Mouse (Mus musculus): ENCODE measurements at regions not wholly inside any gene's neighbourhood (a gene's known extent, or its start where the extent isn't known, plus 50 kb on each side); places are given as distances from the start of the nearest gene placed in this dataset.
A peak's percentile ranks its signal among the peaks of the same experiment; 100 is the strongest.

DNA sequence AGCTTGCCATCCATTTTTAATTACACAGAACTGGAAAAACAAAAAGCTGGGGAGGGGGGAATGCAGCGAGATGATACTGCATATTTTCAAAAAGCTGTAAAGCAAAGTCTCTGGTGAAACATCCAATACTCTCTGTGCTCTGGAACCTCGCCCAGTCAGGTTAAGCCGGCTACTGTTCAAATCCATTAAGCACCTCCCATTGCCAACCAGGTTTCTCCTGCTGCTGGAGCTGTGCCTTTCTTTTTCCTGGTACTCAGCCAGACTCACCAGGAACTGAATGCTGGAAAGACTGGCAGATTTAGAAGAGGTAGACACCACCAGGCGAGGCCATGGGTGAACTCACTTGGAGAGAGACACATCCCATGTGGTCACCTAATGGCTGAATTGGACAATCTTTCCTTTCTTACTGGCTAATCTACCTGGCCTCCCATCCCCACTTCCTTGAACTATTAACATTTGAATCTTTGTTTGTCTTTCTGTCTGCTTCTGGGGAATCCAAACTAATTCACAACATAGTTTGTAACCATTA is 1250.8 kb upstream of the Jmjd1c start:
- 69% methylated on average over 4 of the region's 4 CpGs for WGBS
- ATAC-seq = no peak

DNA sequence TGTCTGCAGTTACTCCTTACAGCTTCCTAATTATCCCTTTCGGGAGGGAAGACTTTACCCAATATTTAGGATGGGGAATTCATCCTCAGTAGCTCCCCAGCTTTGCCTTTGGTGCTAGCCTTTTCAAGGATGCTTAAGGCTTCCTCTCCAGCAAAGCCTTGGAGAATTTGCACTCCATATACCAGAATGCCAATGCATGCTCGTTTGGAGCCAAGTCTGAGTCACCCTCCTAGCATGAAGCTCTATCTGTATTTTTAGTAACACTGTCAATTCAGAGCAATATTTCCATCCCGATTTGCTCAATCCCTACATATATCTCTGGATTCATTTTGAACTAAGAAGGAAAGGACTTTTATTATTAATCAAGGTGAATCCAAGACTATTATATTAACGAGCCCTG is 1249.8 kb upstream of the Jmjd1c start:
- H3K4me1 ChIP-seq (ENCODE audit: control insufficient read depth, insufficient read depth, low read length) = no peaks in the 10 kb centered on the region
- ATAC-seq = no peak
- no peaks in the 10 kb centered on the region for H3K36me3 ChIP-seq (ENCODE audit: control insufficient read depth, insufficient read depth, low read length)
- H3K27ac ChIP-seq (ENCODE audit: low read length) = no peak overlapping the region
- H3K9me3 ChIP-seq (ENCODE audit: control insufficient read depth, low read length) = no peaks in the 10 kb centered on the region
- no peak overlapping the region for H3K4me2 ChIP-seq (ENCODE audit: low read depth, low read length)
- no peak overlapping the region for H3K9ac ChIP-seq (ENCODE audit: low read depth, low read length)
- WGBS = 78% methylated on average over 4 of the region's 4 CpGs
- no peaks in the 10 kb centered on the region for H3K27me3 ChIP-seq (replicated peaks; ENCODE audit: control insufficient read depth, insufficient read depth, low read length)
- H3K4me3 ChIP-seq (ENCODE audit: low read length) = no peak overlapping the region

More for the DNA sequence above, 1250.8 kb upstream of the Jmjd1c start:
- Histone ChIP-seq H3K9me3 (ENCODE audit: control insufficient read depth, low read length) (no peaks in the 10 kb centered on the region), H3K4me1 (ENCODE audit: control insufficient read depth, insufficient read depth, low read length) (no peaks in the 10 kb centered on the region), H3K4me3 (ENCODE audit: low read length) (no peak overlapping the region), H3K9ac (ENCODE audit: low read depth, low read length) (no peak overlapping the region), H3K36me3 (ENCODE audit: control insufficient read depth, insufficient read depth, low read length) (no peaks in the 10 kb centered on the region), H3K27me3 (replicated peaks; ENCODE audit: control insufficient read depth, insufficient read depth, low read length) (no peaks in the 10 kb centered on the region), H3K27ac (ENCODE audit: low read length) (no peak overlapping the region), H3K4me2 (ENCODE audit: low read depth, low read length) (no peak overlapping the region)

GRCm38 (mm10) chr10:65847622-65848021 is 1248.3 kb upstream of the Jmjd1c start:
- H3K4me2 ChIP-seq (ENCODE audit: low read depth, low read length) = no peak overlapping the region
- WGBS = 62% methylated on average over 1 of the region's 1 CpGs
- no peak overlapping the region for H3K4me3 ChIP-seq (ENCODE audit: low read length)
- H3K4me1 ChIP-seq (ENCODE audit: control insufficient read depth, insufficient read depth, low read length) = no peaks in the 10 kb centered on the region
- no peaks in the 10 kb centered on the region for H3K36me3 ChIP-seq (ENCODE audit: control insufficient read depth, insufficient read depth, low read length)
- no peak overlapping the region for H3K27ac ChIP-seq (ENCODE audit: low read length)
- 0 out of 2 replicates have a peak, but pooled peaks have one; percentile 21 for ATAC-seq
- H3K9me3 ChIP-seq (ENCODE audit: control insufficient read depth, low read length) = no peaks in the 10 kb centered on the region
- no peaks in the 10 kb centered on the region for H3K27me3 ChIP-seq (replicated peaks; ENCODE audit: control insufficient read depth, insufficient read depth, low read length)
- no peak overlapping the region for H3K9ac ChIP-seq (ENCODE audit: low read depth, low read length)

DNA sequence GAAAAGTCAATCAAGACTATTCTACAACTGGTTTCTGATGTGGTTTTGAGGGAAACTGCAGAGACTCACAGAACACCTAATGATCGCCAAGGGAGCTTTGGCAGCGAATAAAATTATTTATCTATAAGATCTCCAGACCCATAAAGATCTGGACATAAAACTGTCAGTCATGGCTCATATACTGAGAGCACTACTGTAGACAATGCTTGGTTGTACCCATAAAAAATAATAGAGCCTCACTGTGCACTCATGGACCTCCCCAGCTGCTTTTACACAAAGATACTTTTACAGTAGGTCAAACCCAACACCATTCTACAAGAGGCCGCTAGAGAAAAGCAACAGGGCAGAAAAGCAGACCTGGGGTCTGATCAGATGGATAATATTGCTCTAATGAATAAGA is 1206.0 kb upstream of the Jmjd1c start:
- Histone ChIP-seq H3K4me2 (ENCODE audit: low read depth, low read length) (no peak overlapping the region), H3K9me3 (ENCODE audit: control insufficient read depth, low read length) (no peaks in the 10 kb centered on the region), H3K4me3 (ENCODE audit: low read length) (no peak overlapping the region), H3K27me3 (replicated peaks; ENCODE audit: control insufficient read depth, insufficient read depth, low read length) (no peaks in the 10 kb centered on the region), H3K4me1 (ENCODE audit: control insufficient read depth, insufficient read depth, low read length) (no peaks in the 10 kb centered on the region), H3K36me3 (ENCODE audit: control insufficient read depth, insufficient read depth, low read length) (no peaks in the 10 kb centered on the region), H3K9ac (ENCODE audit: low read depth, low read length) (no peak overlapping the region), H3K27ac (ENCODE audit: low read length) (no peak overlapping the region)
- no peak for ATAC-seq
- 77% methylated on average over 3 of the region's 3 CpGs for WGBS

DNA sequence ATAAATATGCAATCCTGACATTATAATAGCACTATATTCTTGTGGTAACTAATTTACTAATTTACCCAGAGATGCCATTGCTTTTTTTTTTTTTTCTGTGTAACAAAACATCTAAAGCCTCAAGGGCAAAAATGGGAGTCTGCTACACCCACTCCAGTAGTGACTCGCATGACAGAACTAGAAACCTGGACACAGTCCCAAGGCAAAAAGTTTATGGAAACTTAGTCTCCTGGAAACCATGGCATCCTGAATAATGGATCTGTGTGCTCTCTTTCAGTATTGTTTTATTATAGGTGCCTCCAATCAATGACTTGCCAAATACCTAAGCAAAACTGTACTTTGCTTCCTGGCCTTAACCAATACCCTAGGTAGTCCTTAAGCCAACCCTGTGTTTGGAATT is 1188.4 kb upstream of the Jmjd1c start:
- no peak for ATAC-seq
- no peak overlapping the region for H3K27ac ChIP-seq (ENCODE audit: low read length)
- no peaks in the 10 kb centered on the region for H3K36me3 ChIP-seq (ENCODE audit: control insufficient read depth, insufficient read depth, low read length)
- H3K4me2 ChIP-seq (ENCODE audit: low read depth, low read length) = no peak overlapping the region
- H3K9me3 ChIP-seq (ENCODE audit: control insufficient read depth, low read length) = no peaks in the 10 kb centered on the region
- H3K4me3 ChIP-seq (ENCODE audit: low read length) = no peak overlapping the region
- 94% methylated on average over 1 of the region's 1 CpGs for WGBS
- H3K9ac ChIP-seq (ENCODE audit: low read depth, low read length) = no peak overlapping the region
- H3K27me3 ChIP-seq (replicated peaks; ENCODE audit: control insufficient read depth, insufficient read depth, low read length) = no peaks in the 10 kb centered on the region
- H3K4me1 ChIP-seq (ENCODE audit: control insufficient read depth, insufficient read depth, low read length) = no peaks in the 10 kb centered on the region

- no peaks in the 10 kb centered on the region for H3K36me3 ChIP-seq (ENCODE audit: control insufficient read depth, insufficient read depth, low read length)
- H3K4me1 ChIP-seq (ENCODE audit: control insufficient read depth, insufficient read depth, low read length) = no peaks in the 10 kb centered on the region
- ATAC-seq = no peak
- H3K27ac ChIP-seq (ENCODE audit: low read length) = no peak overlapping the region
- H3K9ac ChIP-seq (ENCODE audit: low read depth, low read length) = no peak overlapping the region
- H3K9me3 ChIP-seq (ENCODE audit: control insufficient read depth, low read length) = no peaks in the 10 kb centered on the region
- no peaks in the 10 kb centered on the region for H3K27me3 ChIP-seq (replicated peaks; ENCODE audit: control insufficient read depth, insufficient read depth, low read length)
- H3K4me2 ChIP-seq (ENCODE audit: low read depth, low read length) = no peak overlapping the region
- 84% methylated on average over 6 of the region's 6 CpGs for WGBS
- H3K4me3 ChIP-seq (ENCODE audit: low read length) = no peak overlapping the region
Measured at GRCm38 (mm10) chr10:65912518-65912917, 1183.4 kb upstream of the Jmjd1c start.

DNA sequence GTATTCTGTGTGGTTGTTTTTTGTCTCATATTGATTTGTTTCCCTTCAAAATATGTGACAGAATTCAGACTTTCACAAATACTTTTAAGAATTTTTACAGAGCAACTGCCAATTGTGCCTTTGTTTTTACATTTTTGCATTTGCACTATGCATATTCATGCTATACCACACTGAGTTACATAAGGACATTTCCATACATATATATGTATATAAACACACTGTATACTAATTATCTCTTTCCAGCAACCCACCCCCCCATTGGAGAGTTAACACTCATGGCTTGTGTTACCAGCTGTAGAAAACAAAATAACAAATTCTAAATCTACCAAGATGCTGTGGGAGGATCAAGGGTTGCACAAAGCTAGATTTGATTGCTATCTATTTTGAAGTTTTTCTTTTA is 1163.8 kb upstream of the Jmjd1c start:
- H3K4me3 ChIP-seq (ENCODE audit: low read length) = no peak overlapping the region
- no peaks in the 10 kb centered on the region for H3K36me3 ChIP-seq (ENCODE audit: control insufficient read depth, insufficient read depth, low read length)
- no peaks in the 10 kb centered on the region for H3K27me3 ChIP-seq (replicated peaks; ENCODE audit: control insufficient read depth, insufficient read depth, low read length)
- no peak for ATAC-seq
- H3K4me1 ChIP-seq (ENCODE audit: control insufficient read depth, insufficient read depth, low read length) = no peaks in the 10 kb centered on the region
- no peak overlapping the region for H3K27ac ChIP-seq (ENCODE audit: low read length)
- no peak overlapping the region for H3K9ac ChIP-seq (ENCODE audit: low read depth, low read length)
- H3K9me3 ChIP-seq (ENCODE audit: control insufficient read depth, low read length) = no peaks in the 10 kb centered on the region
- H3K4me2 ChIP-seq (ENCODE audit: low read depth, low read length) = no peak overlapping the region

- Histone ChIP-seq H3K27me3 (replicated peaks; ENCODE audit: control insufficient read depth, insufficient read depth, low read length) (no peaks in the 10 kb centered on the region), H3K9ac (ENCODE audit: low read depth, low read length) (no peak overlapping the region), H3K4me3 (ENCODE audit: low read length) (no peak overlapping the region), H3K27ac (ENCODE audit: low read length) (no peak overlapping the region), H3K9me3 (ENCODE audit: control insufficient read depth, low read length) (no peaks in the 10 kb centered on the region), H3K4me2 (ENCODE audit: low read depth, low read length) (no peak overlapping the region), H3K36me3 (ENCODE audit: control insufficient read depth, insufficient read depth, low read length) (no peaks in the 10 kb centered on the region), H3K4me1 (ENCODE audit: control insufficient read depth, insufficient read depth, low read length) (no peaks in the 10 kb centered on the region)
- 81% methylated on average over 4 of the region's 4 CpGs for WGBS
- ATAC-seq = no peak
Measured at GRCm38 (mm10) chr10:65948587-65948986, 1147.3 kb upstream of the Jmjd1c start.

- Histone ChIP-seq H3K4me3 (ENCODE audit: low read length) (no peak overlapping the region), H3K9ac (ENCODE audit: low read depth, low read length) (no peak overlapping the region), H3K27ac (ENCODE audit: low read length) (no peak overlapping the region), H3K4me2 (ENCODE audit: low read depth, low read length) (no peak overlapping the region), H3K27me3 (replicated peaks; ENCODE audit: control insufficient read depth, insufficient read depth, low read length) (no peaks in the 10 kb centered on the region), H3K4me1 (ENCODE audit: control insufficient read depth, insufficient read depth, low read length) (no peaks in the 10 kb centered on the region), H3K36me3 (ENCODE audit: control insufficient read depth, insufficient read depth, low read length) (no peaks in the 10 kb centered on the region), H3K9me3 (ENCODE audit: control insufficient read depth, low read length) (no peaks in the 10 kb centered on the region)
- 58% methylated on average over 4 of the region's 4 CpGs for WGBS
- ATAC-seq = no peak
Measured at GRCm38 (mm10) chr10:65962441-65962840, 1133.5 kb upstream of the Jmjd1c start.

DNA sequence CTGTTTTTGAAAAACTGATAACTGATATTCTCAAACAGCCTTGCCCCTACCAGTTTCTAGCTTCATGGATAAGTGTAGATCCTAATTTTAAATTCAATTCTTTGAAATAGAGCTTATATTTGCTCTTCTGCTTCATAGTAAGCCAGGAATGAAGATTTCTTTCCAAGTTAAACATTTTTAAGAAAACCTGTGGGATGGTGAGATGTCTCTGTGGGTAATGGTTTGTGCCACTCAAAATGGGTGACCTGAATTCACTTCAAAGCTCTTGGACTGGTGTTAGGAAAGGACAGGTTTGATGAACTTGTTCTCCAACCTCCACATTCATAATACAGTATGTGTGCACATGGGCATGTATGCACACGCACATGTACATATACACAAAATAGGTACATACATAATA is 1126.2 kb upstream of the Jmjd1c start:
- Histone ChIP-seq H3K4me3 (ENCODE audit: low read length) (no peak overlapping the region), H3K4me1 (ENCODE audit: control insufficient read depth, insufficient read depth, low read length) (no peaks in the 10 kb centered on the region), H3K27ac (ENCODE audit: low read length) (no peak overlapping the region), H3K27me3 (replicated peaks; ENCODE audit: control insufficient read depth, insufficient read depth, low read length) (no peaks in the 10 kb centered on the region), H3K4me2 (ENCODE audit: low read depth, low read length) (no peak overlapping the region), H3K9ac (ENCODE audit: low read depth, low read length) (no peak overlapping the region), H3K9me3 (ENCODE audit: control insufficient read depth, low read length) (no peaks in the 10 kb centered on the region), H3K36me3 (ENCODE audit: control insufficient read depth, insufficient read depth, low read length) (no peaks in the 10 kb centered on the region)
- 92% methylated on average over 1 of the region's 1 CpGs for WGBS
- no peak for ATAC-seq
